Mouse (Mus musculus) right cerebral cortex, postnatal 25 days (tissue): ENCODE data around the gene Rpia.

Experiments
- DNase-seq: peaks from one replicate; pipeline ENCODE4 v3.0.0; 2022

The Rpia gene

GRCm38 (mm10) chr6:70747702-70748101 is 44.3 kb downstream of the Rpia start:
- no peak for DNase-seq

GRCm38 (mm10) chr6:70743902-70744301 is 48.1 kb downstream of the Rpia start:
- DNase-seq, result no peak

DNA sequence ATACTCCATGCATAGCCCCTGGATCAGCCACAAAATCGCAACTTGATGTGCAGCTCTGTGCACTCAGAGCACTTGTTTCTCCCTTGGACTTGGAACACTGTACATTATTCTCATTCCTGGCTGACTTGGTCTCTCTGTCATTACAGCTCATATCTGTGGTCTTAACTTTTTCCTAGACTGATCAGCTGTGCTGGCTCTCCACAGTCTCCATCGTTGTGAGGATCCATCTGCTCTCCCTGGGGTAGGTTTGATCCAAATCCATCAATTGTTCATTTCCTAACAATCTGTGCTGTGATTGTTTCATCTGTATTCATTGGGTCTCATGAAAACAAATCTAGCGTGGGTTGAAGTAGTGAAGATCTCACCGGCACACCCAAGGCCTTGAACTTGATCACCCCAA is 49.2 kb downstream of the Rpia start:
- no peak for DNase-seq

- no peak for DNase-seq
These were observed 51.5 kb downstream of the Rpia start for GRCm38 (mm10) chr6:70740535-70740934.

DNA sequence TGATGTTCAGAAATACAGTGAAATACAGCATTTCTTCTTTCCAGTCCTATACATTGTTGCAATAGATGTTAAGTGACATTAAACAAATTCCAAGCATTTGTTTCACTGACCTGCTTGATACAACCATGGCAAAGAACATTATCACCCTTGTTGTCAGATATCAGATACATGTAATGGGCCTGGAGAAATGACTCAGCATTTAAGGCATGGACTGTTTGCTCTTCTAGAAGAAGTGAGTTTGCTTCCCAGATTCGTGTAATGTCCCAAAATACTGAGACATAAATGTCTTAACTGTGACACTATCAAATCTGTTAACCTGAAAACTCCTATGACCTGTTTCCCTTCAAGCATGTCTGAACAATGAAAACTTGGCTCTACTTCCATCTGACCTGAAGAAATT is 52.6 kb downstream of the Rpia start:
- no peak for DNase-seq

GRCm38 (mm10) chr6:70735528-70735927 is 56.5 kb downstream of the Rpia start:
- no peak for DNase-seq

- no peak for DNase-seq
These were observed 61.2 kb downstream of the Rpia start for GRCm38 (mm10) chr6:70730828-70731227.

DNA sequence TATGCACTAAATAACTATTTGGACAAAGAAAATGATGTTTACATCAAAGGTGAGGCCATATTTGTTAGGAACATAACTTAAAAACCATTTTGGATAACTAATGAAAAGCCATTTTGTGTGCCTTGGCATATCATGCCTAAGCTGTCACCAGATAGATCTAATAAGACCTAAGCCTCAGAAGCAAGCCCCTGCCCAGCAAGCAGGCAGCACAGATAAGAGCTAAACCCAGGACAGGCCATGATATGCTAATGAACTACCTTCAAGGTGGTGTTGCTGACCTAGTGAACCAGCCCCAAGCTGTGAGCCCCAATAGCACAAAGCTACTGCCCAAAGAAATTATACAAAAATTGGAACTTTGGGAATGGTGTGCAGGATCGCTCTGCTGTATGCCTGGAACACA is 62.9 kb downstream of the Rpia start:
- DNase-seq, result no peak

DNA sequence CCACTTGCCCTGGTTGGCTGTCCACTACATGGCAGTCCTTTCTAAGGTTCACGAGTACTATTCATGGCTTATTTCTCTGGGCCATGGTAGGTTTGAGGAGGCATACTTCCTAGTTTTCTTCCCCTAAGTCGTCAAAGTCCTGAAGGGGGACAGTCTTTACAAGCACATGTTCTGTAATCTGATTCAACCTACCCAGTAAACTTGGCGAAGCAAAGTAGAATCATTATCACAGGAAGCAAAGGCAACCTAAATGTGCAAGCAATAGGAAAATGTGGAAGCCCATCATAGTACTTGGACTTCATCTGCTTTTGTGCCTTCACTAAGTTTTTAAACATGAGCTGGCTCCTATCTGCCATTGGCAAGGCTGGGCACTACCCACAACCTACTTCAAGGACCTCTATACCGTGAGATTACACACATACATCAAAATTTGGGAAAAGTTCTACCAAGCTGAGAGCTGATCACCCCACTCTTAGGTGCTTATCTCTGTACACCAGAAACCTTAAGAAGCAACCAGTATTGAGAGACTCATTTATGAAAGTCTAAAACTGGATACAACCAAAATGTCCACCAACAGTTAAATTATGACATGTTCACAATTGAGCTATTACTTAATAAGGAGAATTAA is 64.8 kb downstream of the Rpia start:
- no peak for DNase-seq

- DNase-seq, result no peak
These were observed 66.4 kb downstream of the Rpia start for GRCm38 (mm10) chr6:70725639-70726038.

- no peak for DNase-seq
These were observed 67.3 kb downstream of the Rpia start for GRCm38 (mm10) chr6:70724722-70725121.

DNA sequence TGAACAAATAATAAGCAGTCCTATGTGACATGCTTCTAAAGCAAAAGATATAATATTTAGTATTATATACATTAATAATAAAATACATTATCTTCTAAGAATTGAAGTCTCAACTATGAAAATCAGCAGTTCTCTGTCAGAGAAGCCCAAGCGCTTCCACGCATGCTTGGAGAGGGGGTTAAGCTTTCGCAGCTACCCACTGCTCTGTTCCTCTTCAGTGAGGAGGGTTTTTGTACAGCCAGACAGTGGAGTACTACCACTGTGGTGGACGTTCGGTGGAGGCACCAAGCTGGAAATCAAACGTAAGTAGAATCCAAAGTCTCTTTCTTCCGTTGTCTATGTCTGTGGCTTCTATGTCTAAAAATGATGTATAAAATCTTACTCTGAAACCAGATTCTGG is 69.7 kb downstream of the Rpia start:
- no peak for DNase-seq

- DNase-seq, result no peak
These were observed 73.3 kb downstream of the Rpia start for GRCm38 (mm10) chr6:70718760-70719159.

DNA sequence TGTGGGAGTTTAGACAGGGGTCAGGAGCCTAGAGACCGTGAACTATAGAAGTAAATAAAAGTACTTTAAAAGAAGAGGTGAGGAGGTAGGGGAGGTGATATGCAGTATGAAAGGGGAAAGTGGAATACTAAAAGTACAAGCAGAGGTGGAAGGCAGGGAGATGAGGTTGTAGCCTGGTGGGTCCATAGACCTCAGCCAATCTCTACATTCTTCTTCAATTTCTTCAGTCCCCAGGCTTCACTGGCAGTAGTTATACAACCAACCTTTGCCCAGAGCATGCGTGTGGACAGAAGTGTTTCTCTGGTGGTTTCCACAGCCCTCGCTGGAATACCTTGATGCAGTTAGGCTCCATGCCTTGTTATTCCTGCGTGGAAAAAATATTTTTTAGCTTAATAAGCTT is 73.9 kb downstream of the Rpia start:
- no peak for DNase-seq

- DNase-seq, result no peak
These were observed 75.2 kb downstream of the Rpia start for GRCm38 (mm10) chr6:70716701-70717393.
